In genomic region chr7:84210585-84211291, GRCm38 (mm10) we compare ENCODE assay signal across 13 mouse cellular contexts. TPM values are rescaled to one million over a fixed set of nuclear protein-coding genes. Genes with fewer than 3 reads are reported as not detected.
DNase-seq lines count a peak whose midpoint lies in the region; ATAC-seq and TF ChIP-seq lines count a peak whose summit lies in the region.
"Had no signal": no experiment of that assay in that cellular context is flagged by ENCODE, and none has a peak within 500 bp of the region (broad histone marks: within the 10 kb centered on the region; RNA-seq: fewer than 3 reads in every experiment).

No protein-coding gene starts in this region.

- DNase-seq in heart, postnatal 36 days, result no peak
- DNase-seq in testis, postnatal 14 days (ENCODE audit: low spot score), result no peak
- DNase-seq in lung, postnatal 36 days, result peak; percentile 23
- DNase-seq: cerebellum, adult 9-11 months; kidney, adult 2 months; right cerebral cortex, postnatal 14 days; thymus, postnatal 25 days had no signal

- H3K27ac ChIP-seq in heart, embryonic 16.5 days (ENCODE audit: low read length), result 0 out of 2 replicates have a peak overlapping the region, but pooled peaks have one; percentile 42
- H3K27ac ChIP-seq in testis, adult 2 months (ENCODE audit: control insufficient read depth, insufficient read depth, low read depth, low read length), result no peak overlapping the region
- no peak overlapping the region for H3K27ac ChIP-seq in kidney, embryonic 14.5 days (ENCODE audit: low read depth, low read length)
- H3K27ac ChIP-seq: embryonic facial prominence, embryonic 10.5 days; liver, embryonic 12.5 days had no signal

- H3K4me1 ChIP-seq in heart, embryonic 16.5 days (ENCODE audit: control insufficient read depth, insufficient read depth, low read length), result peaks cover 19% of the 10 kb centered on the region
- H3K4me1 ChIP-seq in testis, adult 2 months (ENCODE audit: control insufficient read depth, insufficient read depth, low read length), result no peaks in the 10 kb centered on the region; the same call in 1 of the 2 replicates
- H3K4me1 ChIP-seq in kidney, embryonic 14.5 days (ENCODE audit: control insufficient read depth, insufficient read depth, low read length), result no peaks in the 10 kb centered on the region

- ATAC-seq in heart, embryonic 16.5 days (replicated peaks; ENCODE audit: extremely low read depth, insufficient read depth, low FRiP score), result no peak
- no peak for ATAC-seq in kidney, embryonic 14.5 days (ENCODE audit: low FRiP score, low TSS enrichment)
- ATAC-seq in monocyte, adult 5-6 weeks (replicated peaks; ENCODE audit: insufficient number of reproducible peaks, low FRiP score, low TSS enrichment, poor library complexity, severe bottlenecking), result no peak
- ATAC-seq: liver, embryonic 12.5 days had no signal

- H3K4me3 ChIP-seq in heart, embryonic 16.5 days (ENCODE audit: low read length), result no peak overlapping the region
- H3K4me3 ChIP-seq in testis, adult 2 months (ENCODE audit: control insufficient read depth, low read depth, low read length), result peak overlapping the region; percentile 38
- H3K4me3 ChIP-seq in kidney, embryonic 14.5 days (ENCODE audit: low read length), result no peak overlapping the region
- H3K4me3 ChIP-seq: embryonic facial prominence, embryonic 10.5 days; liver, embryonic 12.5 days had no signal

- no peak for TF ChIP-seq POLR2A in testis, adult 2 months (IDR thresholded peaks at IDR 0.05; ENCODE audit: control insufficient read depth, low read depth, low read length)

- no peak overlapping the region; the same call in 1 of the 2 replicates for H3K4me2 ChIP-seq in heart, embryonic 16.5 days (ENCODE audit: low read depth, low read length)
- no peak overlapping the region for H3K4me2 ChIP-seq in kidney, embryonic 14.5 days (replicated peaks; ENCODE audit: low read depth, low read length)
- H3K4me2 ChIP-seq: liver, embryonic 12.5 days had no signal

- WGBS in heart, embryonic 16.5 days, result 35% methylated on average over 10 of the region's 10 CpGs
- 65% methylated on average over 10 of the region's 10 CpGs for WGBS in kidney, embryonic 14.5 days

- H3K9ac ChIP-seq in heart, embryonic 16.5 days (ENCODE audit: low read length), result no peak overlapping the region
- H3K9ac ChIP-seq in kidney, embryonic 14.5 days (ENCODE audit: low read depth, low read length), result no peak overlapping the region
- H3K9ac ChIP-seq: liver, embryonic 12.5 days had no signal

- H3K9me3 ChIP-seq in heart, embryonic 16.5 days (replicated peaks; ENCODE audit: control insufficient read depth, low read length), result no peaks in the 10 kb centered on the region
- no peaks in the 10 kb centered on the region for H3K9me3 ChIP-seq in kidney, embryonic 14.5 days (ENCODE audit: control insufficient read depth, low read length)
- H3K9me3 ChIP-seq: embryonic facial prominence, embryonic 10.5 days; liver, embryonic 12.5 days had no signal

- no peak for TF ChIP-seq CTCF in testis, adult 2 months (IDR thresholded peaks at IDR 0.05; ENCODE audit: control insufficient read depth, insufficient read depth, insufficient replicate concordance, low read depth, low read length)

- H3K27me3 ChIP-seq in heart, embryonic 16.5 days (ENCODE audit: control insufficient read depth, insufficient read depth, low read length), result no peaks in the 10 kb centered on the region
- H3K27me3 ChIP-seq in testis, adult 2 months (ENCODE audit: control insufficient read depth, insufficient read depth, low read length), result no peaks in the 10 kb centered on the region
- H3K27me3 ChIP-seq in kidney, embryonic 14.5 days (ENCODE audit: control insufficient read depth, insufficient read depth, low read length), result no peaks in the 10 kb centered on the region
- H3K27me3 ChIP-seq: liver, embryonic 12.5 days had no signal

- no peaks in the 10 kb centered on the region for H3K36me3 ChIP-seq in heart, embryonic 16.5 days (ENCODE audit: control insufficient read depth, insufficient read depth)
- H3K36me3 ChIP-seq in testis, adult 2 months (ENCODE audit: control insufficient read depth, insufficient read depth, low read length), result no peaks in the 10 kb centered on the region
- H3K36me3 ChIP-seq in kidney, embryonic 14.5 days (ENCODE audit: control insufficient read depth, insufficient read depth, low read length), result no peaks in the 10 kb centered on the region
- H3K36me3 ChIP-seq: embryonic facial prominence, embryonic 10.5 days; liver, embryonic 12.5 days had no signal

- intact Hi-C loops in heart, postnatal 36 days (cut with DNase I), result no loop called here

RNA-seq across cellular contexts. Expression of gene Abhd17c, which starts 59.0 kb away (rescaled TPM):
- polyA plus RNA-seq in heart, embryonic 16.5 days (2015; fragmentation: Nextera tagmentation; extraction: Ambion mirVana), result 14.5 and 34.1 TPM in 2 replicates
- 10 to 100 TPM; 27.9 to 28.0 TPM for total RNA-seq in heart, postnatal 36 days (2021)
- 16.2 and 19.4 TPM in 2 replicates for polyA plus RNA-seq in testis, adult 2 months (2012; rRNA removed)
- polyA plus RNA-seq in kidney, embryonic 14.5 days (2014; fragmentation: Nextera tagmentation; extraction: Ambion mirVana), result 37.8 and 49.3 TPM in 2 replicates
- 9.3 to 12.1 TPM (median 10.6 TPM) in 3 replicates for total RNA-seq in monocyte, adult 5-6 weeks (2017)
